Mouse (Mus musculus): ENCODE results near the gene Rsbn1. TPM values are rescaled to one million over a fixed set of nuclear protein-coding genes. Genes with fewer than 3 reads are reported as not detected.

Gene Rsbn1
- 22.1 TPM in 2 replicates for polyA plus RNA-seq (2012; rRNA removed)

DNA sequence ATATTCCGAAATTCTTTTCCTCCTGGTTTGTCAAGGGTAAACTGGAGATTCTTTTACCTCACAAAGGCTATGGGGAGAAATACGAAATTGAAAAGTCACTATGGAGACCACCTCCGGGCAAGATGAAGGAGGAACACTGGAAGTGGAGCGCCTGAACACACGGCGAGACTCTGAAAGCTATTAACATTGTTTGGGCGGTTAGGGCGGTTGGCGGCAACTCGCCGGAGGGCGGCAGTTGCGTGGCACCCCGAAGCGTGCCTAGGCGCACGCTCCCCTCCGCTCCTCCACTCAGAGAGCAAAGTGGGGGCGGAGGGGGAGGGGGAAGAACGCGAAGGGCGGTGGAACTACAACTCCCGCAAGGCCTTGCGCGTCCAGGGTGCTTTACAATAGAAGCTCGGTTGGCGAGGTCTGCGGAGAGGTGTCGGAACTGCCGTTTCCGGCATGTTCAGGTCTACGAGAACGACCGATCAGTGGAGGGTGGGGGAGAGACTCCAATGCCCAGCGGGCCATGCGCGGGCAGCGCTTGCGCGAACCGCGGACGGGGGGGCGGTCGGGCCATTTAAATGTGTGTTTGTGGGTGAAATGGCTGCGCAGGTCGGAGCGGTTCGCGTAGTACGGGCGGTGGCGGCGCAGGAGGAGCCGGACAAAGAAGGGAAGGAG, at the start of gene Rsbn1:
TSS of gene Rsbn1 (plus strand) at position 111 of the 660 bp plus-strand sequence.
- Histone ChIP-seq H3K4me3 (ENCODE audit: control insufficient read depth, low read depth, low read length) (peak within 1 kb of the TSS; percentile 100), H3K4me1 (ENCODE audit: control insufficient read depth, insufficient read depth, low read length) (no peaks in the 10 kb centered on the region), H3K36me3 (ENCODE audit: control insufficient read depth, insufficient read depth, low read length) (peaks cover 7% of the 10 kb centered on the region), H3K27me3 (ENCODE audit: control insufficient read depth, insufficient read depth, low read length) (no peaks in the 10 kb centered on the region), H3K27ac (ENCODE audit: control insufficient read depth, insufficient read depth, low read depth, low read length) (peak within 1 kb of the TSS; percentile 97)
- TF ChIP-seq CTCF (IDR thresholded peaks at IDR 0.05; ENCODE audit: control insufficient read depth, insufficient read depth, insufficient replicate concordance, low read depth, low read length) = 0 out of 2 replicates have a peak, but pooled peaks have one; percentile 16
- peak; percentile 91 for TF ChIP-seq POLR2A (IDR thresholded peaks at IDR 0.05; ENCODE audit: control insufficient read depth, low read depth, low read length)

DNA sequence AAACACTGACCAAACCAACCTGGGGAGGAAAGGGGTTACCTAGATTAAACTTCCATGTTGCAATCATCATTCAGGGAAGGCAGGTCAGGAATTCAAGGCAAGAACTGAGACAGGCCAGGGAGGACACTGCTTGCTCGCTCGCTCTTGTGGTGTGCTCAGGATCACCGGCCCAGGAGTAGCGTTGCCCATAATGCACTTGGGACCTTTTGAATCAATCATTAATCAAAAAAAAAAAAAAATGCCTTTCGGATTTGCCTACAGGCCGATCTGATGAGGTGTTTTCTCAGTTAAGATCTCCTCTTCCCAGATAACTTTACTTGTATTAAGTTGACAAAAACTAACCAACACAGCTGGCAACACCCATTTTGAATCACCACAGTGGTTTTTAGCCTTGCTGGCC, 49.7 kb upstream of the Rsbn1 start:
- Histone ChIP-seq H3K4me1 (ENCODE audit: control insufficient read depth, insufficient read depth, low read length) (peaks cover 7% of the 10 kb centered on the region), H3K27me3 (ENCODE audit: control insufficient read depth, insufficient read depth, low read length) (no peaks in the 10 kb centered on the region), H3K36me3 (ENCODE audit: control insufficient read depth, insufficient read depth, low read length) (no peaks in the 10 kb centered on the region), H3K4me3 (ENCODE audit: control insufficient read depth, low read depth, low read length) (no peak overlapping the region), H3K27ac (ENCODE audit: control insufficient read depth, insufficient read depth, low read depth, low read length) (no peak overlapping the region)
- TF ChIP-seq CTCF (IDR thresholded peaks at IDR 0.05; ENCODE audit: control insufficient read depth, insufficient read depth, insufficient replicate concordance, low read depth, low read length) (no peak), POLR2A (IDR thresholded peaks at IDR 0.05; ENCODE audit: control insufficient read depth, low read depth, low read length) (no peak)

DNA sequence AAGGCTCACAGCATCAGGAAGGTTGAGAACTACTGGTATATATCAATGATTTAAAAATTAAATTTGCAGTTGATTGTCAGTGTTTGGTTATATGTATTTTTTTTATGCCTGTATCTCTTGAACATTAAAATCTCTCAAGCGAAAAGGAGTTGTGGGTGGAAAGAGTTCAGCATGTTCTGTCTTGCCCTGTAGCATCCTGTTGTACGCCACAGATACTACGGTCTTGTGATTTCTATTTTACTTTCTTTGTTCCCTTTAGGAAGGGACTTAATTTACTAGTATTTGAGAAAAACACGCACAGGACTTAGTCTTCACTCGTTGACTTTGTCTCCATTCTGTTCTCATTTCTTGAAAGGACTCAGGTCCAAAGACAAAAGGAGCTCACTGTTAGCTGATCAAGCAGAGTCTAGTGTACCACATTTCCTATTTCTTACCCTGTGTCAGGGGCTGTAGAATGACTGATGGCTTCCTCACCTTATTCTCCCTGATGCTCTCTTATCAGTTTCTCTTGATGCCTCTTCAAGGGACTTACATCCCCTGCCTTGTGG, 46.4 kb upstream of the Rsbn1 start:
- no peaks in the 10 kb centered on the region for H3K4me1 ChIP-seq (ENCODE audit: control insufficient read depth, insufficient read depth, low read length)
- H3K27me3 ChIP-seq (ENCODE audit: control insufficient read depth, insufficient read depth, low read length) = no peaks in the 10 kb centered on the region
- TF ChIP-seq CTCF (IDR thresholded peaks at IDR 0.05; ENCODE audit: control insufficient read depth, insufficient read depth, insufficient replicate concordance, low read depth, low read length) (no peak), POLR2A (IDR thresholded peaks at IDR 0.05; ENCODE audit: control insufficient read depth, low read depth, low read length) (no peak)
- no peak overlapping the region for H3K27ac ChIP-seq (ENCODE audit: control insufficient read depth, insufficient read depth, low read depth, low read length)
- no peak overlapping the region for H3K4me3 ChIP-seq (ENCODE audit: control insufficient read depth, low read depth, low read length)
- H3K36me3 ChIP-seq (ENCODE audit: control insufficient read depth, insufficient read depth, low read length) = no peaks in the 10 kb centered on the region

DNA sequence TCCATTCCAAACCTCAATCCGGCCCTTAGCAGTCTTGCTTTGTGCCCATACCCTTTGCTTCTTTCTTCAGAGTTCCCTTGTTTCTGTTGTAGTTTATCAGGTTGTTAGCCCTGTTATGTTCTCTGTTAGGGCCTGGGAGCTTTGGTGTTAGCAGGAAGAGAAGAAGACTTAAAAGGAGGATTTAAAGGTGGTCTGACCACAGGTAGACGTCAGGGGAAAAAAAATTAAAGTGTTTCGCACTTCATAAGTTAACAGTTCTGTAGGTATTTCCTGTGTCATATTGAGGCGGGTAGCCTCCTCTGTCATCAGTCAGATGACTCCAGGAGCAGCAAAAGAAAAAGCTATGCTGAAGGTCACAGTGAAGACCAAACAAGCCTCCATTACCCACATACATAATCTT, 45.9 kb upstream of the Rsbn1 start:
- TF ChIP-seq POLR2A (IDR thresholded peaks at IDR 0.05; ENCODE audit: control insufficient read depth, low read depth, low read length) (no peak), CTCF (IDR thresholded peaks at IDR 0.05; ENCODE audit: control insufficient read depth, insufficient read depth, insufficient replicate concordance, low read depth, low read length) (no peak)
- H3K36me3 ChIP-seq (ENCODE audit: control insufficient read depth, insufficient read depth, low read length) = no peaks in the 10 kb centered on the region
- no peaks in the 10 kb centered on the region for H3K4me1 ChIP-seq (ENCODE audit: control insufficient read depth, insufficient read depth, low read length)
- H3K27ac ChIP-seq (ENCODE audit: control insufficient read depth, insufficient read depth, low read depth, low read length) = no peak overlapping the region
- H3K4me3 ChIP-seq (ENCODE audit: control insufficient read depth, low read depth, low read length) = no peak overlapping the region
- H3K27me3 ChIP-seq (ENCODE audit: control insufficient read depth, insufficient read depth, low read length) = no peaks in the 10 kb centered on the region

DNA sequence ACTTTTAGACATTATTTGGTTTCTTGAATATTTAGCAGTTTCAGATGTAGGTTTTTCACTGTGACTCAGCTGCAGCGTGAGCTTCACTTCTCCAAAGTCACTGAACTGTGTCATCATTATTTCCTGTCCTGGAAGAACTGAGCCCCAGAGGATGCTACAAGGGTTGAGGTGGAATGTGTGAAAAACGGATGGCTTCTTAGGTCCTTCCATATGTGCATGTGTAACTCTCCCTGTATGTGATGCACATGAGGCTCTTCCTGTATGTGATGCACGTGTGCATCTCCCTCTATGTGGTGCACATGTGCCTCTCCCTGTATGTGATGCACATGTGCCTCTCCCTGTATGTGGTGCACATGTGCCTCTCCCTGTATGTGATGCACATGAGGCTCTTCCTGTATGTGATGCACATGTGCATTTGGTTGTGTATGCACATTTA, 41.2 kb upstream of the Rsbn1 start:
- H3K4me1 ChIP-seq (ENCODE audit: control insufficient read depth, insufficient read depth, low read length) = no peaks in the 10 kb centered on the region
- H3K27ac ChIP-seq (ENCODE audit: control insufficient read depth, insufficient read depth, low read depth, low read length) = no peak overlapping the region
- H3K4me3 ChIP-seq (ENCODE audit: control insufficient read depth, low read depth, low read length) = no peak overlapping the region
- no peaks in the 10 kb centered on the region for H3K36me3 ChIP-seq (ENCODE audit: control insufficient read depth, insufficient read depth, low read length)
- TF ChIP-seq CTCF (IDR thresholded peaks at IDR 0.05; ENCODE audit: control insufficient read depth, insufficient read depth, insufficient replicate concordance, low read depth, low read length) (no peak), POLR2A (IDR thresholded peaks at IDR 0.05; ENCODE audit: control insufficient read depth, low read depth, low read length) (no peak)
- H3K27me3 ChIP-seq (ENCODE audit: control insufficient read depth, insufficient read depth, low read length) = no peaks in the 10 kb centered on the region

DNA sequence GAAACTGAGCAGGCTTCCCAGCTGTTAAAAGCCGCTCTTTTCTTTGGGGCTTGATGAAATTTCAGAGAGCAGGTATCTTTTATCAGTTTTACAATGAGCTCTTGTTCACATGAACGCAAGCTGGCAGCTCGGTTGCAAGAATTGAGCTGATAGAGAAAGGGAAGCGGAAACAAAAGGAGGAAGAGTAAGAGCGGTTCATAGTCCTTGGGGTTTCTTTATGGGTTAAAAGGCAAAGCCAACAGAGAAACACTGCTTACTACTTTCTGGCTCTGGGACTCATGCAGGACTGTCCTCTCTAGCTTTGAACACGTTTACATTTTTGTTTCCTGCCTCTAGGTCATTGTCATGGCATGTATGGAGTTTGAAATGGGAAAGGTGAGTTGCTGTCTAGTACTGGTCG, 39.6 kb upstream of the Rsbn1 start:
- TF ChIP-seq CTCF (IDR thresholded peaks at IDR 0.05; ENCODE audit: control insufficient read depth, insufficient read depth, insufficient replicate concordance, low read depth, low read length) = no peak
- no peak for TF ChIP-seq POLR2A (IDR thresholded peaks at IDR 0.05; ENCODE audit: control insufficient read depth, low read depth, low read length)
- H3K4me3 ChIP-seq (ENCODE audit: control insufficient read depth, low read depth, low read length) = no peak overlapping the region
- no peaks in the 10 kb centered on the region for H3K27me3 ChIP-seq (ENCODE audit: control insufficient read depth, insufficient read depth, low read length)
- no peaks in the 10 kb centered on the region for H3K36me3 ChIP-seq (ENCODE audit: control insufficient read depth, insufficient read depth, low read length)
- no peak overlapping the region for H3K27ac ChIP-seq (ENCODE audit: control insufficient read depth, insufficient read depth, low read depth, low read length)
- no peaks in the 10 kb centered on the region for H3K4me1 ChIP-seq (ENCODE audit: control insufficient read depth, insufficient read depth, low read length)

DNA sequence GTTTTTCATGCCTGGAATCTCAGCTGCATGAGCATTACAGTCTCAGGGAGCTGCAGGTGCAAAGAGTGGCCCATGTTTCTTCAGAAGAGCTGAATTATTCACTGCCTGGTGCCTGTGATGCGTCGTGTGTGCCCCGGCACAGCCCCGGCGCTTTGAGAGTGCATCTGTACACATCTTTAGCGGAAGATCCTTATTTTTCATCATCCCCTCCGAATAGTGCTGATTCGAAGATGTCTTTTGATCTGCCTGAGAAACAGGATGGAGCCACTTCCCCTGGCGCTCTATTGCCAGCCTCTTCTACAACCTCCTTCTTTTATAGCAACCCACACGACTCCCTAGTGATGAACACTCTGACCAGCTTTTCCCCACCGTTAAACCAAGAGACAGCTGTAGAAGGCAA, 28.0 kb upstream of the Rsbn1 start:
- H3K27me3 ChIP-seq (ENCODE audit: control insufficient read depth, insufficient read depth, low read length) = no peaks in the 10 kb centered on the region
- no peak overlapping the region for H3K27ac ChIP-seq (ENCODE audit: control insufficient read depth, insufficient read depth, low read depth, low read length)
- H3K4me3 ChIP-seq (ENCODE audit: control insufficient read depth, low read depth, low read length) = peak overlapping the region; percentile 27
- no peak for TF ChIP-seq POLR2A (IDR thresholded peaks at IDR 0.05; ENCODE audit: control insufficient read depth, low read depth, low read length)
- no peak for TF ChIP-seq CTCF (IDR thresholded peaks at IDR 0.05; ENCODE audit: control insufficient read depth, insufficient read depth, insufficient replicate concordance, low read depth, low read length)
- H3K36me3 ChIP-seq (ENCODE audit: control insufficient read depth, insufficient read depth, low read length) = no peaks in the 10 kb centered on the region
- H3K4me1 ChIP-seq (ENCODE audit: control insufficient read depth, insufficient read depth, low read length) = peaks cover 6% of the 10 kb centered on the region

Data from testis, adult 2 months (tissue).